Mouse (Mus musculus) CH12.LX (cell line): ENCODE data around the gene Adamtsl1. TPM values are rescaled to one million over a fixed set of nuclear protein-coding genes. Genes with fewer than 3 reads are reported as not detected.

Source experiments
- DNase-seq: peaks from one replicate; pipeline ENCODE4 v3.0.0-alpha.2; 2013; ENCODE audit errors: extremely low read depth
- H3K27ac ChIP-seq: 2 replicates; pipeline ENCODE4 v1.5.1; 2012; ENCODE audit warnings: low read depth, mild to moderate bottlenecking, control low read depth, moderate library complexity; ENCODE audit not compliant: insufficient read depth
- H3K27me3 ChIP-seq: replicated peaks from 2 replicates; pipeline ENCODE3; 2012; ENCODE audit warnings: inconsistent platforms
- H3K36me3 ChIP-seq, 2 experiments: replicated peaks in 1 of 2; 2 replicates each; pipeline versions ENCODE3 to v1.6.1; 2012; ENCODE audit warnings: inconsistent platforms in 1 of 2, low read length in 1 of 2, mild to moderate bottlenecking in 1 of 2, mixed read lengths in 1 of 2, moderate library complexity in 1 of 2; ENCODE audit not compliant: control insufficient read depth in 1 of 2, insufficient read depth in 1 of 2
- H3K4me1 ChIP-seq, 2 experiments: 2 replicates each; pipeline ENCODE4 v1.6.1; 2012; ENCODE audit warnings: inconsistent platforms in 1 of 2, moderate library complexity in 1 of 2; ENCODE audit not compliant: insufficient read depth in 2 of 2, control insufficient read depth in 1 of 2
- H3K4me2 ChIP-seq: 2 replicates; pipeline ENCODE4 v1.6.1; 2012; ENCODE audit warnings: low read depth, mild to moderate bottlenecking, control low read depth; ENCODE audit not compliant: poor library complexity, insufficient read depth, severe bottlenecking
- H3K4me3 ChIP-seq, 3 experiments: fragments of 150-350 bp in 1 of 3; sonication (generic) in 1 of 3; replicated peaks in 1 of 3; 2 replicates each; pipeline versions ENCODE3 to v1.5.1; 2011 to 2012; ENCODE audit warnings: low read depth in 2 of 3, low read length in 2 of 3, mild to moderate bottlenecking in 2 of 3, moderate library complexity in 2 of 3, control low read depth in 1 of 3, improper control_type of control experiment in 1 of 3, inconsistent platforms in 1 of 3, mixed read lengths in 1 of 3; ENCODE audit not compliant: poor library complexity in 1 of 3
- H3K79me2 ChIP-seq: replicated peaks from 2 replicates; pipeline ENCODE4 v1.6.1; 2012; ENCODE audit warnings: mild to moderate bottlenecking, moderate library complexity; ENCODE audit not compliant: control insufficient read depth, poor library complexity, insufficient read depth, severe bottlenecking; ENCODE audit errors: extremely low read depth
- H3K9ac ChIP-seq: 2 replicates; pipeline ENCODE4 v1.6.1; 2012; ENCODE audit warnings: low read depth, mild to moderate bottlenecking, control low read depth, moderate library complexity; ENCODE audit not compliant: insufficient read depth
- H3K9me3 ChIP-seq: replicated peaks from 2 replicates; pipeline ENCODE3; 2012; ENCODE audit warnings: low read length, inconsistent platforms, mixed read lengths
- BHLHE40 ChIP-seq: IDR thresholded peaks from 2 replicates; pipeline ENCODE4 v1.6.1; 2011; ENCODE audit warnings: mild to moderate bottlenecking, low read depth, low read length, improper control_type of control experiment
- CHD1 ChIP-seq: IDR thresholded peaks from 2 replicates; pipeline ENCODE4 v1.6.1; 2012; ENCODE audit warnings: low read depth, low read length, improper control_type of control experiment, inconsistent platforms
- CTCF ChIP-seq, 2 experiments: IDR thresholded peaks in 1 of 2; conservative IDR thresholded peaks in 1 of 2; 2 replicates each; pipeline ENCODE4 v1.5.1; 2011 to 2012; ENCODE audit warnings: low read depth in 2 of 2, low read length in 2 of 2, improper control_type of control experiment in 1 of 2, inconsistent platforms in 1 of 2, mild to moderate bottlenecking in 1 of 2, moderate library complexity in 1 of 2
- ELF1 ChIP-seq: IDR thresholded peaks from 2 replicates; pipeline ENCODE4 v1.6.1; 2014; ENCODE audit warnings: low read depth, mild to moderate bottlenecking, inconsistent platforms, low read length, improper control_type of control experiment
- EP300 ChIP-seq: IDR thresholded peaks from 2 replicates; pipeline ENCODE4 v1.6.1; 2011; ENCODE audit warnings: low read length, improper control_type of control experiment
- HCFC1 ChIP-seq: IDR thresholded peaks from 2 replicates; pipeline ENCODE4 v1.6.1; 2012; ENCODE audit warnings: low read depth, mild to moderate bottlenecking, inconsistent platforms, low read length, improper control_type of control experiment
- IRF4 ChIP-seq: IDR thresholded peaks from 2 replicates; pipeline ENCODE4 v1.6.1; 2014; ENCODE audit warnings: low read depth, mild to moderate bottlenecking, inconsistent platforms, low read length, improper control_type of control experiment
- KAT2A ChIP-seq: IDR thresholded peaks from 2 replicates; pipeline ENCODE4 v1.6.1; 2012; ENCODE audit warnings: low read length, improper control_type of control experiment, inconsistent platforms; ENCODE audit not compliant: insufficient replicate concordance
- MAFK ChIP-seq: IDR thresholded peaks from 2 replicates; pipeline ENCODE4 v1.6.1; 2011; ENCODE audit warnings: low read length, improper control_type of control experiment; ENCODE audit not compliant: insufficient replicate concordance
- MAX ChIP-seq: IDR thresholded peaks from 2 replicates; pipeline ENCODE4 v1.6.1; 2011; ENCODE audit warnings: low read length, improper control_type of control experiment
- MXI1 ChIP-seq: IDR thresholded peaks from 2 replicates; pipeline ENCODE4 v1.6.1; 2011; ENCODE audit warnings: mild to moderate bottlenecking, low read depth, low read length, improper control_type of control experiment
- MYC ChIP-seq: IDR thresholded peaks from 2 replicates; pipeline ENCODE4 v1.6.1; 2011; ENCODE audit warnings: low read depth, mild to moderate bottlenecking, improper control_type of control experiment, low read length
- NELFE ChIP-seq: IDR thresholded peaks from 2 replicates; pipeline ENCODE4 v1.6.1; 2011; ENCODE audit warnings: low read depth, low read length, improper control_type of control experiment
- NRF1 ChIP-seq: IDR thresholded peaks from 2 replicates; pipeline ENCODE4 v1.6.1; 2014; ENCODE audit warnings: low read depth, mild to moderate bottlenecking, inconsistent platforms, low read length, improper control_type of control experiment, moderate library complexity
- POLR2AphosphoS2 ChIP-seq: IDR thresholded peaks from 2 replicates; pipeline ENCODE4 v1.6.1; 2011; ENCODE audit warnings: low read depth, low read length, improper control_type of control experiment
- RCOR1 ChIP-seq: conservative IDR thresholded peaks from 2 replicates; pipeline ENCODE4 v1.6.1; 2012; ENCODE audit warnings: low read depth, mild to moderate bottlenecking, inconsistent platforms, low read length, improper control_type of control experiment
- SMC3 ChIP-seq: IDR thresholded peaks from 2 replicates; pipeline ENCODE4 v1.6.1; 2011; ENCODE audit warnings: low read depth, low read length, improper control_type of control experiment
- TCF12 ChIP-seq: IDR thresholded peaks from 2 replicates; pipeline ENCODE4 v1.6.1; 2014; ENCODE audit warnings: low read depth, mild to moderate bottlenecking, inconsistent platforms, low read length, improper control_type of control experiment
- ZC3H11A ChIP-seq: IDR thresholded peaks from 2 replicates; pipeline ENCODE4 v1.6.1; 2012; ENCODE audit warnings: low read depth, mild to moderate bottlenecking, inconsistent platforms, low read length, improper control_type of control experiment
- dilution Hi-C: fragments of 300-500 bp; cut with MboI; formaldehyde crosslinking; loops from 2 replicates; pipeline ENCODE4 v1.14.3; 2020; ENCODE audit warnings: low sequenced_read_pairs; ENCODE audit not compliant: extremely low pct_unique_long_range_greater_than_20kb, extremely low pct_ligation_motif_present
- in situ Hi-C: fragments of 300-500 bp; cut with MboI; formaldehyde crosslinking; loops from 3 replicates; pipeline ENCODE4 v1.14.3; 2019; ENCODE audit warnings: low sequenced_read_pairs, low pct_ligation_motif_present, low pct_unique_long_range_greater_than_20kb, mixed read lengths
- polyA plus RNA-seq: library from polyadenylated mRNA; unstranded; fragments of >175 nt; gene quantifications from 2 replicates; pipeline ENCODE4 v1.2.1, GENCODE M21; 2012; ENCODE audit warnings: low read depth; ENCODE audit not compliant: insufficient read length
- total RNA-seq, 2 experiments: library from RNA; depleted of rRNA; stranded (reverse); fragments of 300-350 nt in 1 of 2; fragments of >200 nt in 1 of 2; gene quantifications; 2 replicates each; pipeline ENCODE4 v1.2.3; 2012 to 2014

The Adamtsl1 gene
- total and polyA plus RNA-seq, 3 experiments: not detected

DNA sequence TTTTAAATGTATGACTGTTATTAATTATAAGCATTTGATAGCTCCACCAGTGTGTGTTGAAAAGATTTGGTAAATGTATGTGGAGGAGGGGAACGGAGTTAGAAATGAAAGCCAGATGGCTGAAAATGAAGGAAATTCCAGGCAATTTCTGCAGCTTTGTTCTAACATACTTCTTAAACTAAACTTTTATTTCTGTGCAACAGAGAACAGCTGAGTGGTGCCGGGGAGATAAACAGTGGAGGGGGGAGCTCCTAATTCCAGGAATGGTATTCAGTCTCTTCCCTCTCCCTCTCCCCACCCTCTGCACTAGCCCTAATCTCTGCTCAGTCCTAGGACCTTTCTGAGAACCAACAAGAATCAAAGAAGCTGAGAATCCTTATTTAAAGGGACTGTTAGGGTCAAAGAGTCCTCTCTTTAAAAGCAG, 780.9 kb downstream of the Adamtsl1 start:
- Histone ChIP-seq H3K27me3 (no peaks in the 10 kb centered on the region), H3K27ac (no peak overlapping the region), H3K79me2 (no peaks in the 10 kb centered on the region), H3K4me3 (no peak overlapping the region), H3K9ac (no peak overlapping the region), H3K4me2 (no peak overlapping the region), H3K4me1 (no peaks in the 10 kb centered on the region), H3K36me3 (no peaks in the 10 kb centered on the region), H3K9me3 (no peaks in the 10 kb centered on the region)
- DNase-seq: no peak
- dilution Hi-C loops (no loop called here), in situ Hi-C loops (no loop called here)
- TF ChIP-seq CHD1 (no peak), MYC (no peak), ELF1 (no peak), NRF1 (no peak), MAX (no peak), HCFC1 (no peak), TCF12 (no peak), RCOR1 (no peak), EP300 (no peak), SMC3 (no peak), ZC3H11A (no peak), KAT2A (no peak), NELFE (no peak), POLR2AphosphoS2 (no peak), CTCF (conservative IDR thresholded peaks at IDR 0.05 in 1 of 2, IDR thresholded peaks at IDR 0.05 in 1 of 2; ENCODE audit: low read depth in 2 of 2, low read length in 2 of 2) (no peak), MXI1 (no peak), IRF4 (no peak)

DNA sequence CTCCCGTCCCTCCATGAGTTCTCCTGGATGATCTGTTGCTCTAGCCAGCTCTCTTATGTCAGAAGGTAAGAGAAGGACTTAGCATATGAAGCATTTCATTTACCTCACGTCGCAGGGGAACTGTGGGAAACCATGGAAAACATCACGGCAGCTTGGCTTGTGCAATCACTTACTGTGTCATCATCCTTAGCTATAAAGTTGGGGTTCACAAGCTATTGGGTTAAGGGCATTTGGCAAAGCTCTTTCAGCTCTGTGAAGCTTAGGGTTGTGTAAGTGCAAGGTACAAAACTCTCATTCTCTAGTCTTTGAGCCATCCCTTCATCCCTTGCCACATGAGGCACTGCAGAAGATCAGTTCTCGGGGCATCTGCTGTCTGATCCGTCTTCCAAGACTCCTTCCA, 787.5 kb downstream of the Adamtsl1 start:
- Histone ChIP-seq H3K4me2 (no peak overlapping the region), H3K27ac (no peak overlapping the region), H3K9me3 (no peaks in the 10 kb centered on the region), H3K79me2 (no peaks in the 10 kb centered on the region), H3K27me3 (no peaks in the 10 kb centered on the region), H3K4me1 (no peaks in the 10 kb centered on the region), H3K36me3 (no peaks in the 10 kb centered on the region), H3K9ac (no peak overlapping the region), H3K4me3 (no peak overlapping the region)
- dilution Hi-C loops (no loop called here), in situ Hi-C loops (no loop called here)
- no peak for DNase-seq
- TF ChIP-seq BHLHE40: no peak
- TF ChIP-seq MAFK: no peak
- no peak for TF ChIP-seq HCFC1
- TF ChIP-seq KAT2A: no peak
- TF ChIP-seq, all 38 proteins: peak for 0
